Mouse (Mus musculus) forebrain, embryonic 13.5 days (tissue): ENCODE measurements around the gene Ccm2. TPM values are rescaled to one million over a fixed set of nuclear protein-coding genes. Genes with fewer than 3 reads are reported as not detected.
"Not testable (repeated sequence)": the region's sequence is repeated elsewhere in the genome, so short reads cannot be mapped to it uniquely, and the experiment has no call there.

Experiments used
- ATAC-seq: fragments of 200-750 bp; cut with Nextera tagmentation; 2 replicates; pipeline ENCODE4 v1.8.0; 2017
- H3K27ac ChIP-seq: fragments of 300-500 bp; sonication (generic); 2 replicates; pipeline ENCODE4 v1.5.1; 2015; ENCODE audit warnings: inconsistent platforms, mild to moderate bottlenecking, moderate library complexity
- H3K27me3 ChIP-seq: fragments of 300-500 bp; sonication (generic); 2 replicates; pipeline ENCODE4 v1.6.1; 2015; ENCODE audit warnings: mild to moderate bottlenecking, inconsistent platforms
- H3K36me3 ChIP-seq: fragments of 300-500 bp; sonication (generic); 2 replicates; pipeline ENCODE4 v1.6.1; 2015; ENCODE audit warnings: mild to moderate bottlenecking, inconsistent platforms; ENCODE audit not compliant: poor library complexity, severe bottlenecking
- H3K4me1 ChIP-seq: fragments of 300-500 bp; sonication (generic); 2 replicates; pipeline ENCODE4 v1.6.1; 2015; ENCODE audit warnings: inconsistent platforms
- H3K4me2 ChIP-seq: fragments of 300-500 bp; sonication (generic); 2 replicates; pipeline ENCODE4 v1.6.1; 2015; ENCODE audit warnings: inconsistent platforms, mild to moderate bottlenecking, moderate library complexity
- H3K4me3 ChIP-seq: fragments of 300-500 bp; sonication (generic); 2 replicates; pipeline ENCODE4 v1.5.1; 2015; ENCODE audit warnings: mild to moderate bottlenecking, inconsistent platforms
- H3K9ac ChIP-seq: fragments of 300-500 bp; sonication (generic); 2 replicates; pipeline ENCODE4 v1.6.1; 2015; ENCODE audit warnings: mild to moderate bottlenecking, inconsistent platforms
- H3K9me3 ChIP-seq: fragments of 300-500 bp; sonication (generic); replicated peaks from 2 replicates; pipeline ENCODE4 v1.6.1; 2016; ENCODE audit warnings: inconsistent platforms
- WGBS: fragments of 180-500 bp; shearing (Covaris S2); methylation state at CpG from one replicate; pipeline ENCODE4 v1.1.7; 2015; 5-methylcytosine and 5-hydroxymethylcytosine counted together
- polyA plus RNA-seq: library from polyadenylated mRNA; unstranded; fragments of >200 nt; fragmentation: Nextera tagmentation; extraction: Ambion mirVana; gene quantifications from 2 replicates; pipeline ENCODE4 v1.2.1, GENCODE M21; 2015

Ccm2 gene
- polyA plus RNA-seq, 1 experiment from 2014 or later, result 82.2 TPM

DNA sequence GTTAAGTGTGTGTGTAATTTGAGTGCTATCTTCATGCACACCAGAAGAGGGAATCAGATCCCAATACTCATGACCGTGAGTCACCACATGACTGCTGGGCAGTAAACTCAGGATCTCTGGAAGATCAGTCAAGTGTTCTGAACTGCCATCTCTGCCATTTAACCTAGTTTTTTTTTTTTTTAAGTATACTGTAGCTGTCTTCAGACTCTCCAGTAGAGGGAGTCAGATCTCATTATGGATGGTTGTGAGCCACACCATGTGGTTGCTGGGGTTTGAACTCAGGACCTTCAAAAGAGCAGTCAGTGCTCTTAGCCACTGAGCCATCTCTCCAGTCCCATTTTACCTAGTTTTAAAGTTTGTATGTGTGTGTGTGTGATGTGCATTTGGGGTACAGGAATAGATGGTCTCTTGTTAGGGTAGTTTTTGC, 23.0 kb upstream of the Ccm2 start:
- H3K9ac ChIP-seq, result no peak overlapping the region
- peaks cover 32% of the 10 kb centered on the region for H3K36me3 ChIP-seq
- H3K27ac ChIP-seq, result no peak overlapping the region
- no peak for ATAC-seq
- no peak overlapping the region for H3K4me3 ChIP-seq
- peaks cover 29% of the 10 kb centered on the region for H3K4me1 ChIP-seq
- WGBS, result 74% methylated on average over 1 of the region's 1 CpGs
- H3K27me3 ChIP-seq, result no peaks in the 10 kb centered on the region
- no peaks in the 10 kb centered on the region for H3K9me3 ChIP-seq
- no peak overlapping the region for H3K4me2 ChIP-seq

DNA sequence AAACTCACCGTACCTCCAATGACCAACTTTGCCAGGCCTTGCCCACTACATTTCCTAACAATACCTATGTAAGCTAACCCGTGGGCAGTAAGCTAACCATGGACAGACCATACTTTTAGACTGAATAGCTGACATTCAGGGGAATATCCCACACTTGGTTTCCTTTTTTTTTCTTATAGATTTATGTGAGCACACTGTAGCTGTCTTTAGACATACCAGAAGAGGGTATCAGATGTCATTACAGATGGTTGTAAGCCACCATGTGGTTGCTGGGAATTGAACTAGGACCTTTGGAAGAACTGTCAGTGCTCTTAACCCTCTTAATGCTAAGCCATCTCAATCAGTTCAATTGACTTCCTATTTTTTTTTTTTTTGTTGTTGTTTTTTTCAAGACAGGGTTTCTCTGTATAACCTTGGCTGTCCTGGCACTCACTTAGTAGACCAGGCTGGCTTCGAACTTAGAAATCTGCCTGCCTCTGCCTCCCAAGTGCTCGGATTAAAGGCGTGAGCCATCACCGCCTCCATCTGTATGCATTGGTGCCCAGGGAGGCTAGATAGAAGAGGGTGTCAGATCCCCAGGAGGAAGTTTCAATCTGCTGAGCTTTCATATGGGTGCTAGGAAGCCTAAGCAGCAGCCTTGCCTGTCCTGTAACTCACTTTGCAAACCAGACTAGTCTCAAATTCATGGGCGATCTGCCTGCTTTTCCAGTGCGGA, 22.4 kb upstream of the Ccm2 start:
- WGBS, result 88% methylated on average over 8 of the region's 8 CpGs
- H3K4me1 ChIP-seq, result peaks cover 34% of the 10 kb centered on the region
- H3K9me3 ChIP-seq, result no peaks in the 10 kb centered on the region
- H3K9ac ChIP-seq, result no peak overlapping the region
- no peak overlapping the region for H3K4me2 ChIP-seq
- no peak overlapping the region for H3K27ac ChIP-seq
- ATAC-seq, result no peak
- no peaks in the 10 kb centered on the region for H3K27me3 ChIP-seq
- no peak overlapping the region for H3K4me3 ChIP-seq
- H3K36me3 ChIP-seq, result peaks cover 32% of the 10 kb centered on the region

DNA sequence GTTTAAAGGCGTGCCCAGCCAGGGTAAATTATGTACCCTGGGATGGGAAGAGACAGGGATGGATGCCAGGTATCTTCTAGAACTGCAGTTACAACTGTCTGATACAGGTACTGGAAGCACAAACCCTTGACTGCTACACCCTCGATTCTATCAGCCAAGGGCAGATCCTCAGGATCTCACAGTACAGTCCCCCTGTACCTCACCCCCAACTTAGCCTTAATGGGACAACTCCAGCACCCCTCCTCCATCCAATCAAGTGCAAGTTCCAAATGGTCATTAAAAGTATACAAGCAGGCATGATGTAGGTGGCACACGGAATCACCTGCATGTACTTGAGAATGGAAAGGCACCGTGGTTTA, 21.8 kb upstream of the Ccm2 start:
- Histone ChIP-seq H3K9ac (no peak overlapping the region), H3K36me3 (peaks cover 32% of the 10 kb centered on the region), H3K27ac (peak overlapping the region; percentile 16; the same call in 1 of the 2 replicates), H3K4me2 (no peak overlapping the region), H3K9me3 (no peaks in the 10 kb centered on the region), H3K4me3 (no peak overlapping the region), H3K4me1 (peaks cover 34% of the 10 kb centered on the region), H3K27me3 (no peaks in the 10 kb centered on the region)
- 88% methylated on average over 4 of the region's 4 CpGs for WGBS
- no peak for ATAC-seq

DNA sequence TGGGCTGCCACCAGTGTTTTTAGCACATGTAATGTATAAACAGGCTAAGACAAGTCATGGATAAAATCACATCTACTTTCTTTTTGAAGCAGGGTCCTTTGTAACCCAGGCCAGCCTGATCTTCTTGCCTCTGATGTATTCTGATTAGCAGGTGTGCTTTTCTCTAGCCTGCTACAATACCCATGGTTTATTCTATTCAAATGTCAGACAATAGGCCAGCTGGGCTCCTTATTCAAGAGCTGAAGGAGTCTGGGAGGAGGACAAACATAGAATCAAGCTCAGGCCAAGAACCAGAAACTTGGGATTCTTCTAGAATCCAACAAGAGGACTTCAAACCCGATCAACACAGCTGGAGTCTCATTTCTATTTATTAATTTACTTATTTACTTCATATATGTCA, 21.4 kb upstream of the Ccm2 start:
- Histone ChIP-seq H3K27ac (no peak overlapping the region), H3K9ac (no peak overlapping the region), H3K4me3 (no peak overlapping the region), H3K27me3 (no peaks in the 10 kb centered on the region), H3K36me3 (peaks cover 32% of the 10 kb centered on the region), H3K4me1 (peaks cover 34% of the 10 kb centered on the region), H3K4me2 (no peak overlapping the region), H3K9me3 (no peaks in the 10 kb centered on the region)
- ATAC-seq, result no peak
- WGBS, result 52% methylated on average over 1 of the region's 1 CpGs

DNA sequence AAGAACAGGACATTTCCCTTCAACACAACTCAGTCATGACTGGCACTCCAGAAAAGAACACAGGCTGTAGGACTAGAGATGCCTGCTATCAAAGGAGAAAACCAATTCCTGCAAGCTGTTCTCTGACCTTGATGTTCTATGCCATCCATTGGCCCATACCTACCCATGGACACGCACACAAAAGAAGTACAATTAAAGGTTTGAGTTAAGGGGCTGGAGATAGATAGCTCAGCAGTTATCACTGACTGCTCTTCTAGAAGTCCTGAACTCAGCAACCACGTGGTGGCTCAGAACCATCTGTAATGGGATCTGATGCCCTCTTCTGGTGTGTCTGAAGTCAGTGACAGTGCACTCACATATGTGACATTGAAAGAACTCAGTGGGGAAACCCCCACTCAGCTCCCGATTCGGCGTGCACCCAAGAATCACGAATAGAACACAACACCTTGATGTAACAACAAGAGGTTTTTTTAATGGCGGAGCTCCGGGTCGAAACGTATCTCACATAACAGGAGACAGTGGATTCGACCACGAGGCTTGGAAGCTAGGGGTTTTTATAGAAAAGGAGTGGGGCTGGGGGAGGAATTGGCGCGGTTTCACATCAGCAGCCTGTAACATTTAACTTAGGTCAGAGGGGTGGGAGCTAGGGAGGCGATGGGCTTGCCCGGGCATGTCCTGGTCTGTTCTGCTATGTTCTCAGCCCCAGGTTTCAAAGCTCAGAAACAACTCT, 20.0 kb upstream of the Ccm2 start:
- WGBS, result 74% methylated on average over 13 of the region's 16 CpGs
- H3K4me3 ChIP-seq, result peak overlapping the region; percentile 63

DNA sequence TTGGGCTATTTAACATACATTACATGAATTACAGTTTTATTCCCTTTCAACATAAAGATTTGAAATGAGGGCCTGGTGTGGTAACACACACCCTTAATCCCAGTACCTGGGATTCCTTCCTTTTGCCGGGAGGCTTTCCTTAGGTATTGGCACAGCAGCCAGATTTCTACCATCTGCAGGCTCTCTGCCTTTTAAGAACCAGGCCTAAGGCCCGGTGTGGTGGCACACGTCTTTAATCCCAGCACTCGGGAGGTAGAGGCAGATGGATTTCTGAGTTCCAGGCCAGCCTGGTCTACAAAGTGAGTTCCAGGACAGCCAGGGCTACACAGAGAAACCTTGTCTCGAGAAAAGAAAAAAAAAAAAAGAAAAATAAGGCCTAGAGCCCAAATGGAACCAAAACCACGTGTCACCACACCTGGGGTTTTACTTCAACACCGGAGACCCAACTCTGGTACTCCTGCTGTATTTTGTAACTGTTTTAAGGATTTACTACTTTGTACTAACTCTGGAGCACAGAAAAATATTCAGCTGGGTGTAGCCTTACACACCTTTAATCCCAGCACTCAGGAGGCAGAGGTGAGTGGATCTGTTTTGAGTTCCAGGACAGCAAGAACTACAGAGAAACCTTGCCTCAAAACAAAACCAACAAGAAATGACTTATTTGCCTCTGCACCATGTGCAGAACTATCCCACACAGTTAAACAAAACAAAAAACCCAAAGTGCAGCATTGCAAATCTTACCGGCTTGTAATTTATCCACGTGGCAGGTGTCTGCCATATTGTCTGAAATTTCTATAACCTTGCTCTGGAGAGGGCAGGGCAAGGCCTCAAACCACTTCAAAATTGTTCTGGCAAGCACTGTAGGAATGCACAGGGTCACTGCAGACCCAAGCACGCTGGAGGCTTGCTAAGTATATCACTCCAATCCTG, 19.2 kb upstream of the Ccm2 start:
- H3K4me1 ChIP-seq, result peaks cover 34% of the 10 kb centered on the region
- H3K36me3 ChIP-seq, result peaks cover 32% of the 10 kb centered on the region
- H3K4me2 ChIP-seq, result peak overlapping the region; percentile 91
- peak overlapping the region; percentile 63 for H3K4me3 ChIP-seq
- H3K27ac ChIP-seq, result peak overlapping the region; percentile 70
- H3K27me3 ChIP-seq, result no peaks in the 10 kb centered on the region
- WGBS, result 17% methylated on average over 10 of the region's 10 CpGs
- H3K9me3 ChIP-seq, result no peaks in the 10 kb centered on the region
- ATAC-seq, result 0 out of 2 replicates have a peak, but pooled peaks have one; percentile 25
- H3K9ac ChIP-seq, result peak overlapping the region; percentile 79

More for the DNA sequence above, 20.0 kb upstream of the Ccm2 start:
- not testable (repeated sequence) for ATAC-seq, H3K9me3 ChIP-seq, H3K27me3 ChIP-seq, H3K27ac ChIP-seq
- Histone ChIP-seq H3K4me2 (peak overlapping the region; percentile 91), H3K9ac (peak overlapping the region; percentile 79; the same call in 1 of the 2 replicates), H3K36me3 (peaks cover 32% of the 10 kb centered on the region), H3K4me1 (peaks cover 34% of the 10 kb centered on the region)

DNA sequence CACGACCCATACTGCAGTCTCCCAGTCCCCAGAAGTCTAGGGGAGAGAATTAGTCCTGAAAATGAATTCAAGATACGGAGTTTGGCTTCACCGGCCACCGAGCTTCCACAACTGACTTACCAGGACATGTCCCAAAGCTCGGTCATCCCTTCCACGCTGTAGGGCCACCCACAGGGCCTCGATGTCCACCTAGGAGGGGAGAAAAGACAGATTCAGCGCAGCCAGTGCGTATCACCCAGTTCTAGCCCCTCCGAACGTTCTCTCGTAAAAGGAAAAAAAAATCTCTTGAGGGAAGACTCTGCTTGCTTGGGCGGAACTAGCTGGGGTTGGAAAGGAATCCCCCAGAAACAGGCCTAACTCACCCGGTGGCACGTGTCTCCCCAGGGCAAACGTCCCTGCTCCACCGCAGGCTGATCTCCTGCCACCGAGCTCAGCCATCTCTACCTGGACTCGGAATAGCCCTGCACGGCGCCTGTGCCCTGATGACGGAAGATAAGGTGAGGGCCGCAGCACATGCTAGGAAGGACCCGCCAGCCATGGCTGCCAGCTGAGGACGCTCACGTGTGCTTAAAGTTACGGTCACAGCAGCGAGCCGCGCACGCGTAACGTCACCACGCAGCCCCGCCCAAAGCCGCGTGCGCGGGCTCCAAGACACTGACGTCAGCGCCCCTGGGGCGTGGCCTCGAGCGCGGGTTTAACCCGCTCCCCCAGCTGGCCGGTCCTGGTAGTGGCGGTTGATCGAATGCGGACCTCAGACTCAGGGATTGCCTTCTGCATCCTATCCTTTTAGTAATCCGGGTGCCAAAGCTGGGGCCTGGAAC, 18.3 kb upstream of the Ccm2 start:
- ATAC-seq, result peak; percentile 98
- H3K27ac ChIP-seq, result peak overlapping the region; percentile 70
- under 1% methylated on average over 51 of the region's 51 CpGs for WGBS
- peaks cover 32% of the 10 kb centered on the region for H3K36me3 ChIP-seq
- peaks cover 34% of the 10 kb centered on the region for H3K4me1 ChIP-seq
- peak overlapping the region; percentile 63 for H3K4me3 ChIP-seq
- peak overlapping the region; percentile 91 for H3K4me2 ChIP-seq
- H3K9ac ChIP-seq, result peak overlapping the region; percentile 79
- no peaks in the 10 kb centered on the region for H3K27me3 ChIP-seq
- H3K9me3 ChIP-seq, result no peaks in the 10 kb centered on the region

DNA sequence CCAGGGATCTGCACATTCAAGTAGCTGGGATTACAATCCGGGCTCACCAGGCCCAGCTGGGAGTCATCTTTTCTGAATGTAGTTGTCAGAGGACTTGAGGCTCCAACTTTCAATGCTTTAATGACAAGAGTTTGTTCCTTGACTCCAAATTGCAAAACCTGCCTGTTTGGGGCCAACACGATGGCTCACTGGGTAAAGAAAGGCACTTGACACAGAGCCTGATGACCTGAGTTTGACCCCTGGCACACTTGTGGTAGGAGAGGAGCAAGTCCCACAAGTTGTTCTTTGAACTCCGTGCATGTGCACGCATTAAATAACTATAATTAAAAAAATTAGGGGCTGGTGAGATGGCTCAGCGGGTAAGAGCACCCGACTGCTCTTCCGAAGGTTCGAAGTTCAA, 16.7 kb upstream of the Ccm2 start:
- Histone ChIP-seq H3K9ac (no peak overlapping the region), H3K4me1 (peaks cover 33% of the 10 kb centered on the region), H3K4me2 (no peak overlapping the region), H3K9me3 (no peaks in the 10 kb centered on the region), H3K27ac (no peak overlapping the region), H3K36me3 (peaks cover 17% of the 10 kb centered on the region), H3K27me3 (no peaks in the 10 kb centered on the region), H3K4me3 (no peak overlapping the region)
- no peak for ATAC-seq
- WGBS, result 93% methylated on average over 8 of the region's 8 CpGs

DNA sequence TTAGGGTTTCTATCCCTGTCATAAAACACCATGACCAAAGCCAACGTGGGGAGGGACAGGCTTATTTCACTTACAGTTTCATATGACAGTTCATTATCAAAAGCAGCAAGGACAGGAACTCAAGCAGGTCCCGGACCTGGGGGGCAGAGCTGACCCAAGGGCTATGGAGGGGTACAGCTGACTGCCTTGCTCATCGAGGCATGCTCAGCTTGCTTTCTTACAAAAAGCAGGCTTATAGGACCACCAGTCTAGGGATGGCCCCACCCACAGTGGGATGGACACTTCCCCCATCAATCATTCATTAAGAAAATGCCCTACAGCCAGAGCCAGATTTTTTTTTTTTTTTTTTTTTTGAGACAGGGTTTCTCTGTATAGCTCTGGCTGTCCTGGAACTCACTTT, 15.9 kb upstream of the Ccm2 start:
- H3K27ac ChIP-seq, result no peak overlapping the region
- peaks cover 9% of the 10 kb centered on the region for H3K36me3 ChIP-seq
- H3K4me3 ChIP-seq, result no peak overlapping the region
- no peaks in the 10 kb centered on the region for H3K27me3 ChIP-seq
- no peak overlapping the region for H3K9ac ChIP-seq
- 89% methylated on average over 3 of the region's 3 CpGs for WGBS
- H3K4me2 ChIP-seq, result no peak overlapping the region
- no peaks in the 10 kb centered on the region for H3K9me3 ChIP-seq
- no peak for ATAC-seq
- H3K4me1 ChIP-seq, result peaks cover 25% of the 10 kb centered on the region

DNA sequence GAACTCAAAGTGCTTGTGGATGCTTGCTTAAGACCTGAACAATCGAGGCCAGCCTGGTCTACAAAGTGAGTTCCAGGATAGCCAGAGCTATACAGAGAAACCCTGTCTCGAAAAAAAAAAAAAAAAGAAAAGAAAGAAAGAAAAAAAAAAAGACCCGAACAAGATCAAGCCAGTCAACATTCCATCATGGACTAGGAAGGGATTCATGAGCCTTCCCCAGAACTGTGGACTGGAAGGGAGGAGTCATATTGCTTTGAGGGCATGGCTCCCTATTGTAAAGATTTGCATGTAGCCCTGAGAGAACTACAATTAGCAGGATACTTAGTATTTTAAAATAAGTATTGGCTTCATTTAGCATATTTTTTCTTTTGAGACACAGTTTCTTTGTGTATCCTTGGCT, 2.0 kb upstream of the Ccm2 start:
- Histone ChIP-seq H3K4me3 (no peak overlapping the region), H3K36me3 (no peaks in the 10 kb centered on the region), H3K27me3 (no peaks in the 10 kb centered on the region), H3K27ac (no peak overlapping the region), H3K9me3 (no peaks in the 10 kb centered on the region), H3K4me2 (no peak overlapping the region), H3K4me1 (peaks cover 12% of the 10 kb centered on the region), H3K9ac (no peak overlapping the region)
- no peak for ATAC-seq
- whole genome bisulfite sequencing, result 82% methylated on average over 3 of the region's 3 CpGs

DNA sequence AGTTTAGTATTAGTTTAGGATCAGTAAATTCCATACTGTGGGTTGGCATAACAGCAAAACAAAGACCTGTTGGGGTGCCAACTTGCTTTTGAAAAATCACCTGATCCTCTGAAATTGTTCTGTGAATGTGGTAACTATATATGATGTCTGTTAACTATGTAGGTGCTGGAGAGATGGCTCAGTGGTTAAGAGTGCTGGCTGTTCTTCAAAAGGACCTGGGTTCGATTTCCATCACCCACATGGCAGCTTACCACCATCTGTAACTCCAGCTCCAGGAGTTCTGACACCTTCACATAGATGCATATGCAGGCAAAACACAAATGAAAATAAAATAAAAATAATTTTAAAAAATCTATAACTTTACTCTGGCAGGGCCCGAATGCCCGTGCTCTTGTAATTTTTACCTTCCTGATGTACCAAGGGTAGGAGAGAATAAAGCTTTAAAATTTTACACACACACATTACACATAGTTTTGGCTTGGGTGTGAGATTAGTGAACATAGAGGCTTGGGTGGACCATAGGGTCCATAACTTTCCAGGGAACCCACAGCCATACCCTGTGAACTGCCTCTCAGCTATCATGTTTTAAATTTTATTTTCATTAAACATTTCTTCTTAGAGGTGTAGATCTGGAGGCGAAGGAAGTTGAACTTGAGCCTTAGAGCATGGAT, 1.4 kb upstream of the Ccm2 start:
- no peak overlapping the region for H3K9ac ChIP-seq
- no peak for ATAC-seq
- no peaks in the 10 kb centered on the region for H3K27me3 ChIP-seq
- H3K4me3 ChIP-seq, result no peak overlapping the region
- 94% methylated on average over 4 of the region's 4 CpGs for WGBS
- no peak overlapping the region for H3K4me2 ChIP-seq
- no peaks in the 10 kb centered on the region for H3K9me3 ChIP-seq
- no peaks in the 10 kb centered on the region for H3K36me3 ChIP-seq
- no peak overlapping the region for H3K27ac ChIP-seq
- H3K4me1 ChIP-seq, result peaks cover 12% of the 10 kb centered on the region
